Mouse (Mus musculus): ENCODE results near the gene Tulp4. TPM values are rescaled to one million over a fixed set of nuclear protein-coding genes. Genes with fewer than 3 reads are reported as not detected.

Tulp4 gene
- polyA plus RNA-seq, 1 experiment: 16.4 TPM

GRCm38 (mm10) chr17:6161916-6162315, 55.7 kb downstream of the Tulp4 start:
- TF ChIP-seq GATA1 (IDR thresholded peaks at IDR 0.05; ENCODE audit: low read length): no peak

GRCm38 (mm10) chr17:6162761-6163160, 56.5 kb downstream of the Tulp4 start:
- TF ChIP-seq GATA1 (IDR thresholded peaks at IDR 0.05; ENCODE audit: low read length): no peak

- TF ChIP-seq GATA1 (IDR thresholded peaks at IDR 0.05; ENCODE audit: low read length): no peak
These were observed 58.7 kb downstream of the Tulp4 start for GRCm38 (mm10) chr17:6164911-6165310.

- no peak for TF ChIP-seq GATA1 (IDR thresholded peaks at IDR 0.05; ENCODE audit: low read length)
These were observed 66.2 kb downstream of the Tulp4 start for GRCm38 (mm10) chr17:6172440-6172839.

- no peak for TF ChIP-seq GATA1 (IDR thresholded peaks at IDR 0.05; ENCODE audit: low read length)
These were observed 66.9 kb downstream of the Tulp4 start for GRCm38 (mm10) chr17:6172926-6173690.

- no peak for TF ChIP-seq GATA1 (IDR thresholded peaks at IDR 0.05; ENCODE audit: low read length)
These were observed 68.3 kb downstream of the Tulp4 start for GRCm38 (mm10) chr17:6174574-6174973.

GRCm38 (mm10) chr17:6178564-6179267, 72.5 kb downstream of the Tulp4 start:
- TF ChIP-seq GATA1 (IDR thresholded peaks at IDR 0.05; ENCODE audit: low read length): no peak

- no peak for TF ChIP-seq GATA1 (IDR thresholded peaks at IDR 0.05; ENCODE audit: low read length)
These were observed 73.2 kb downstream of the Tulp4 start for GRCm38 (mm10) chr17:6179389-6179788.

- no peak for TF ChIP-seq GATA1 (IDR thresholded peaks at IDR 0.05; ENCODE audit: low read length)
These were observed 74.2 kb downstream of the Tulp4 start for GRCm38 (mm10) chr17:6180421-6180820.

- no peak for TF ChIP-seq GATA1 (IDR thresholded peaks at IDR 0.05; ENCODE audit: low read length)
These were observed 76.5 kb downstream of the Tulp4 start for GRCm38 (mm10) chr17:6182715-6183114.

- no peak for TF ChIP-seq GATA1 (IDR thresholded peaks at IDR 0.05; ENCODE audit: low read length)
These were observed 80.4 kb downstream of the Tulp4 start for GRCm38 (mm10) chr17:6186651-6187050.

GRCm38 (mm10) chr17:6187183-6187582, 80.9 kb downstream of the Tulp4 start:
- no peak for TF ChIP-seq GATA1 (IDR thresholded peaks at IDR 0.05; ENCODE audit: low read length)

GRCm38 (mm10) chr17:6189207-6189606, 83.0 kb downstream of the Tulp4 start:
- TF ChIP-seq GATA1 (IDR thresholded peaks at IDR 0.05; ENCODE audit: low read length): no peak

- no peak for TF ChIP-seq GATA1 (IDR thresholded peaks at IDR 0.05; ENCODE audit: low read length)
These were observed 86.0 kb downstream of the Tulp4 start for GRCm38 (mm10) chr17:6192275-6192674.

GRCm38 (mm10) chr17:6195390-6195789, 89.2 kb downstream of the Tulp4 start:
- no peak for TF ChIP-seq GATA1 (IDR thresholded peaks at IDR 0.05; ENCODE audit: low read length)

- no peak for TF ChIP-seq GATA1 (IDR thresholded peaks at IDR 0.05; ENCODE audit: low read length)
These were observed 91.3 kb downstream of the Tulp4 start for GRCm38 (mm10) chr17:6197491-6197890.

- no peak for TF ChIP-seq GATA1 (IDR thresholded peaks at IDR 0.05; ENCODE audit: low read length)
These were observed 92.4 kb downstream of the Tulp4 start for GRCm38 (mm10) chr17:6198670-6199069.
